Mouse (Mus musculus) kidney, postnatal 0 days (tissue): ENCODE data around the gene Col4a2. TPM values are rescaled to one million over a fixed set of nuclear protein-coding genes. Genes with fewer than 3 reads are reported as not detected.

Experiments used
- ATAC-seq: fragments of 200-750 bp; cut with Nextera tagmentation; replicated peaks from 2 replicates; pipeline ENCODE4 v1.8.0; 2017; ENCODE audit warnings: low read depth, moderate number of reproducible peaks, moderate TSS enrichment, moderate library complexity; ENCODE audit not compliant: low FRiP score
- DNase-seq: peaks from one replicate; pipeline ENCODE4 v3.0.0-alpha.2; 2016; ENCODE audit warnings: low spot score
- H3K27ac ChIP-seq: fragments of 300-500 bp; sonication (generic); 2 replicates; pipeline ENCODE4 v1.5.1; 2014; ENCODE audit warnings: mild to moderate bottlenecking
- H3K27me3 ChIP-seq: fragments of 300-500 bp; sonication (generic); 2 replicates; pipeline ENCODE4 v1.6.1; 2014; ENCODE audit warnings: low read length, mixed read lengths; ENCODE audit not compliant: insufficient read depth
- H3K36me3 ChIP-seq: fragments of 300-500 bp; sonication (generic); 2 replicates; pipeline ENCODE4 v1.6.1; 2014; ENCODE audit warnings: low read length, mixed read lengths; ENCODE audit not compliant: insufficient read depth
- H3K4me1 ChIP-seq: fragments of 300-500 bp; sonication (generic); replicated peaks from 2 replicates; pipeline ENCODE4 v1.6.1; 2014; ENCODE audit warnings: antibody characterized with exemption, low read length, mixed read lengths; ENCODE audit not compliant: insufficient read depth
- H3K4me2 ChIP-seq: fragments of 300-500 bp; sonication (generic); 2 replicates; pipeline ENCODE4 v1.6.1; 2014; ENCODE audit warnings: mild to moderate bottlenecking, low read length, moderate library complexity, mixed read lengths
- H3K4me3 ChIP-seq: fragments of 300-500 bp; sonication (generic); replicated peaks from 2 replicates; pipeline ENCODE4 v1.5.1; 2014; ENCODE audit warnings: low read depth, low read length
- H3K9ac ChIP-seq: fragments of 300-500 bp; sonication (generic); 2 replicates; pipeline ENCODE4 v1.6.1; 2014; ENCODE audit warnings: low read depth, low read length
- H3K9me3 ChIP-seq: fragments of 300-500 bp; sonication (generic); replicated peaks from 2 replicates; pipeline ENCODE4 v1.6.1; 2016; ENCODE audit warnings: low read length, inconsistent platforms, mixed read lengths
- CTCF ChIP-seq: IDR thresholded peaks from 2 replicates; pipeline ENCODE4 v1.5.1; 2016; ENCODE audit warnings: antibody characterized with exemption, low read depth, mild to moderate bottlenecking, moderate library complexity
- WGBS: fragments of 180-500 bp; shearing (Covaris S2); extraction: QIAGEN DNeasy Blood & Tissue Kit; methylation state at CpG from one replicate; pipeline ENCODE4 v1.1.7; 2014; 5-methylcytosine and 5-hydroxymethylcytosine counted together
- polyA plus RNA-seq: library from polyadenylated mRNA; unstranded; fragments of >200 nt; fragmentation: Nextera tagmentation; extraction: Ambion mirVana; gene quantifications from 2 replicates; pipeline ENCODE4 v1.2.1, GENCODE M21; 2015

The Col4a2 gene
- polyA plus RNA-seq, 1 experiment from 2014 or later: 140 TPM

GRCm38 (mm10) chr8:11447910-11448570 lies 135.4 kb downstream of the Col4a2 start:
- no peak overlapping the region for H3K27ac ChIP-seq
- H3K9ac ChIP-seq: no peak overlapping the region
- no peak overlapping the region for H3K4me3 ChIP-seq
- 91% methylated on average over 23 of the region's 23 CpGs for WGBS
- TF ChIP-seq CTCF: no peak
- no peak for ATAC-seq
- no peaks in the 10 kb centered on the region for H3K4me1 ChIP-seq
- H3K36me3 ChIP-seq: peaks cover 50% of the 10 kb centered on the region
- no peaks in the 10 kb centered on the region for H3K27me3 ChIP-seq
- no peaks in the 10 kb centered on the region for H3K9me3 ChIP-seq
- DNase-seq: no peak
- no peak overlapping the region for H3K4me2 ChIP-seq

GRCm38 (mm10) chr8:11450184-11451113 lies 137.8 kb downstream of the Col4a2 start:
- WGBS: 20% methylated on average over 8 of the region's 8 CpGs
- ATAC-seq (peak; percentile 72), DNase-seq (peak; percentile 93)
- H3K9ac ChIP-seq: no peak overlapping the region
- no peaks in the 10 kb centered on the region for H3K9me3 ChIP-seq
- TF ChIP-seq CTCF: peak; percentile 77
- H3K27ac ChIP-seq: peak overlapping the region; percentile 21; the same call in 1 of the 2 replicates
- no peak overlapping the region for H3K4me3 ChIP-seq
- H3K4me1 ChIP-seq: no peaks in the 10 kb centered on the region
- no peaks in the 10 kb centered on the region for H3K27me3 ChIP-seq
- H3K4me2 ChIP-seq: no peak overlapping the region
- H3K36me3 ChIP-seq: peaks cover 33% of the 10 kb centered on the region

GRCm38 (mm10) chr8:11452152-11452551 lies 139.5 kb downstream of the Col4a2 start:
- H3K4me1 ChIP-seq: no peaks in the 10 kb centered on the region
- 0 out of 2 replicates have a peak overlapping the region, but pooled peaks have one; percentile 25 for H3K27ac ChIP-seq
- ATAC-seq: no peak

DNA sequence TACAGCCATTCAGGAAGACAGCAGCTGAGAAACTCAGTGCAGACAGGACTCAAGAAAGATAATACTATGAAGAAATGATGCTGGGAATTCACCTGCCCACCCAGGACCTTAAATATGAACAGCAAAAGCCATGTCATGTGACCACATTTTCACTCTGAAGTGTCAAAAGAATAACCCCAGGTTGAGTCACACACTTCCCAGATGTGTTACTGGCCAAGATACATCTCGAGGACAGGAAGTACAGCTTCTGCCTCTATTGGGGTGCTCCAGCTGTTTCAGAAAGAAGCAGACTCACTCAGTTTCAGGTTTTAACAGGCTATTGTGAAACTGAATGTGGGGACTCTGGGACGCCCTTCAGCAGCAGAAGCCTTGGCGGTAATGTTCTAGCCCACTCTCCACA lies 140.0 kb downstream of the Col4a2 start:
- no peak for DNase-seq
- H3K27me3 ChIP-seq: no peaks in the 10 kb centered on the region
- 67% methylated on average over 3 of the region's 3 CpGs for WGBS
- no peaks in the 10 kb centered on the region for H3K9me3 ChIP-seq
- H3K27ac ChIP-seq: peak overlapping the region; percentile 25; the same call in 1 of the 2 replicates
- H3K4me1 ChIP-seq: peaks cover 3% of the 10 kb centered on the region; the same call in 1 of the 2 replicates
- no peak for ATAC-seq
- peaks cover 16% of the 10 kb centered on the region for H3K36me3 ChIP-seq
- no peak for TF ChIP-seq CTCF
- H3K4me3 ChIP-seq: no peak overlapping the region
- 0 out of 2 replicates have a peak overlapping the region, but pooled peaks have one; percentile 4 for H3K9ac ChIP-seq
- H3K4me2 ChIP-seq: no peak overlapping the region

More at GRCm38 (mm10) chr8:11452152-11452551, 139.5 kb downstream of the Col4a2 start:
- Histone ChIP-seq H3K4me2 (no peak overlapping the region), H3K27me3 (no peaks in the 10 kb centered on the region), H3K4me3 (no peak overlapping the region), H3K36me3 (peaks cover 19% of the 10 kb centered on the region), H3K9ac (0 out of 2 replicates have a peak overlapping the region, but pooled peaks have one; percentile 4), H3K9me3 (no peaks in the 10 kb centered on the region)
- no peak for DNase-seq
- WGBS: 100% methylated on average over 1 of the region's 1 CpGs
- no peak for TF ChIP-seq CTCF

- peak; percentile 37 for DNase-seq
- Histone ChIP-seq H3K9me3 (no peaks in the 10 kb centered on the region), H3K9ac (no peak overlapping the region), H3K4me3 (no peak overlapping the region), H3K27me3 (no peaks in the 10 kb centered on the region), H3K4me2 (no peak overlapping the region), H3K36me3 (peaks cover 12% of the 10 kb centered on the region), H3K27ac (peak overlapping the region; percentile 25; the same call in 1 of the 2 replicates), H3K4me1 (peaks cover 7% of the 10 kb centered on the region; the same call in 1 of the 2 replicates)
- 51% methylated on average over 4 of the region's 4 CpGs for WGBS
- ATAC-seq: no peak
- TF ChIP-seq CTCF: no peak
Observed at GRCm38 (mm10) chr8:11452974-11453373, 140.4 kb downstream of the Col4a2 start.

DNA sequence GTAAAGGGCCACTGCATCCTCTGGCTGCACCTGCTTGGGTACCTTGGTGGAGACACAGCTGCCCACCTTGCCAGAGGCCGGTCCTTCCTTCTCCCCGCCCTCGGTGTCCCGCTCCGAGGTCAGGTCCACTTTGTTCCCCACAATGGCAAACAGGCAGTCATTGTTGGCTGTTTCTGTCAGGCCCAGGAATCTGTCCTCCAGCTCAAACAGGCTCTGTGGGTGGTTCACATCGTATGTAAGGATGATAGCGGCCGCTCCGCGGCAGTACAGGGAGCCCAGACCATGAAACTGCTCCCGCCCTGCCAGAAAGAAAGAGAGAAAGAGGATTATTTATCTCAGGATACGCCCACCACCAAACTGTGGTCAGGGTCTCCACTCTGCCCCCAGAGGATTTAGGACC lies 141.6 kb downstream of the Col4a2 start:
- H3K36me3 ChIP-seq: no peaks in the 10 kb centered on the region; the same call in 1 of the 2 replicates
- ATAC-seq: no peak
- WGBS: 67% methylated on average over 12 of the region's 12 CpGs
- no peaks in the 10 kb centered on the region for H3K27me3 ChIP-seq
- H3K4me3 ChIP-seq: no peak overlapping the region
- no peak for TF ChIP-seq CTCF
- no peak for DNase-seq
- H3K4me2 ChIP-seq: no peak overlapping the region
- no peaks in the 10 kb centered on the region for H3K9me3 ChIP-seq
- H3K27ac ChIP-seq: no peak overlapping the region
- H3K9ac ChIP-seq: no peak overlapping the region
- peaks cover 18% of the 10 kb centered on the region for H3K4me1 ChIP-seq
